Mouse (Mus musculus) large intestine, adult 2 months (tissue): ENCODE measurements around the gene Atp6ap1l. TPM values are rescaled to one million over a fixed set of nuclear protein-coding genes. Genes with fewer than 3 reads are reported as not detected.
"Not testable (repeated sequence)": the region's sequence is repeated elsewhere in the genome, so short reads cannot be mapped to it uniquely, and the experiment has no call there.

Experiments
- DNase-seq: peaks from one replicate; pipeline ENCODE4 v3.0.0-alpha.2; 2012; ENCODE audit warnings: low read depth, low spot score
- WGBS: fragments of 180-500 bp; shearing (Covaris S2); methylation state at CpG from one replicate; pipeline ENCODE4 v1.1.7; 2018; 5-methylcytosine and 5-hydroxymethylcytosine counted together
- polyA plus RNA-seq: library from polyadenylated mRNA; depleted of rRNA; stranded (reverse); fragments of >200 nt; gene quantifications from 2 replicates; pipeline ENCODE4 v1.2.3, GENCODE M21; 2012; rRNA removed

Gene Atp6ap1l
- not detected in 2 replicates for polyA plus RNA-seq

DNA sequence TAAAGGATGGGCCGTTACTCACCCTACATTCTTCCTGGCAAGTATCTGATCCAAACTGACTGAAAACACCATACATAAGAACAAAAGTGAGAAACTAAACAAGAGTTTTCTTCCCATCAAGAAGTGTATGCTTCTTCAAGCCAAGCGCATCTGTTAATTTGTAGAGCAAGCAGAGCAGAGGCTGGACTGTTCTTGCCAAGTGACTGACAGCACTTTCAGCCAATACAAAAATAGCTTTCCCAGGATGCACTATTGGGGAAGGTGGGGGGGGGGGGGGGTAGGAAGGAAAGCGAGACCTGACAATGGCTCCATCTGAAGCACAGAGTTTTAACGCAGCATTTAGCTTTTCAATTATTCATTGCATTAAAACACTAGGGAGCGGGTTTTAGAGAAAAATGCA is at the start of gene Atp6ap1l:
Atp6ap1l (minus strand) TSS at position 180 of the 400 bp plus-strand sequence.
- 92% methylated on average over 5 of the region's 5 CpGs for WGBS
- no peak for DNase-seq

DNA sequence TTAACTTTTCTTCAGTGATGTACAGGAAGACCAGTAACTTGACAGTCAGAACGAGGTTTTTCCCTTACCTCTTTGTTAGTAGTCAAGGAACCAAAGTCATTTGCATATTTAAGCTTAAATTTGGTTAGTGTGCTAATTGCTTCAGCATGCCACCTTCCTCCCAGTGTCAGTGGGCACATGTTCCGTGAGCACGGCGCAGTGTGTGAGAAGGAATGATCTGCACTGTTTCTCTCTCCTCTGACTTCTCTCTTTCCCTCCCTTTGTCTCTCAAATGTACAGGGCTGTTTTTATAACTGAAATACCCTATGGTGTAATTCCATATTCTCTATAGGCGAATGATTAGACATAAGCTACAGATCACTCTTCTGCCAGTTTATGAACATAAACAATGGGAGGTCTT is 34.4 kb upstream of the Atp6ap1l start:
- DNase-seq, result no peak
- 89% methylated on average over 5 of the region's 5 CpGs for WGBS

DNA sequence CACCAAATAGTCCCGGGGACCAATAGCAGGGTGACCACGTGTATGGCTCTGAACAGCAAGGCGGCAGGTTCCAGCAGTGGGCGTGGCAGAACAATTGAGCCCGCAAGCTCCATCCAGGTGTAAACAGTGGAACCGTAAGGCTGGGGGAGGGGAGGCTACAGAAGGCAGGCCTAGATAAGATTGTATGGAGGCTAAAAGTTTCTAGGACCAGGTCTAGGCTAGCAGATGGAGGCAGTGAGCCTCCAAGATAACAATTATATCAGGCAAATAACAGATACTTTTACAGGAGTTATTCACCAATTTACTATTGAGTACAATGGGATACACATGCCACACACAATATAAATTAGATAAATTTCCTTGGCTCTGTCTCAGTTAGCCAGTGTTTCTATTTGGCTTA is 34.0 kb upstream of the Atp6ap1l start:
- WGBS, result 56% methylated on average over 6 of the region's 6 CpGs
- DNase-seq, result no peak

DNA sequence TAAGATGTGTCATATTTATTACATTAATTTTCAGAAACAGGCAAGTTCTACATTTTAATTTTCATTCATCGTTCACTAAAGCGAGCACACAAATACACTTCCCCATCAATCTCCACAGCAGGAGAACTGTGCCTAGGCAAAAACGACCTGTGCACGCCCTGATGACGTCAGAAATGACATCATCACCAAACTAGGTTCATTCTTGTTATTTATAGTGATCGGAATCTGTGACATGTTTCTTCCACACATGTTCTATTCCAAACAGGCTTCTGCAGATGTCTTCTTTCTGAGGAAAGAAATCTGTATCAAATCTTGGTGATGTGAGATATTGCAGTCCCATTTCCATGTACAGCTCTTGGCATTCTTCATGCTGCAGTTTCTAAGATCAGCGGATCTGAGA is 30.7 kb upstream of the Atp6ap1l start:
- WGBS, result 83% methylated on average over 7 of the region's 7 CpGs

DNA sequence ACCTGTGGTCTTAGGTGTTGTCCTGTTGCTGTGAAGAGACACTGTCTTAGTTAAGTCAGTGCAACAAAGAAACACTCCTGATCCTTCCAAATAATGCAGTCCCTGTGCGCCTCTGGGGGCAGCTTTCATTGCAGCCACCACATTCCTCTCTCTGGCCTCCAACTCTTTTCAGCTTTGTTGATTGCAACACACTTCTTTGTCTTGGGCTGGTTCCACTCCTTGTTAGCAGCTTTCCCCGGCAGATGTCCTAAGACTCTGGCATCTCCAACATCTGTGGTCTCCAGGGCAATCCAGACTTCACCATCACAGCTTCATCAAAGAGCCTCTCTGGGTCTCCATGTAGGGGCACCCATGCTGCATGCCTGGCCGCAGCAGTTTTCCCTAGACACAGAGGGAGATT is 28.1 kb upstream of the Atp6ap1l start:
- WGBS, result 67% methylated on average over 3 of the region's 3 CpGs
- no peak for DNase-seq

More for the DNA sequence above, 30.7 kb upstream of the Atp6ap1l start:
- DNase-seq, result no peak

DNA sequence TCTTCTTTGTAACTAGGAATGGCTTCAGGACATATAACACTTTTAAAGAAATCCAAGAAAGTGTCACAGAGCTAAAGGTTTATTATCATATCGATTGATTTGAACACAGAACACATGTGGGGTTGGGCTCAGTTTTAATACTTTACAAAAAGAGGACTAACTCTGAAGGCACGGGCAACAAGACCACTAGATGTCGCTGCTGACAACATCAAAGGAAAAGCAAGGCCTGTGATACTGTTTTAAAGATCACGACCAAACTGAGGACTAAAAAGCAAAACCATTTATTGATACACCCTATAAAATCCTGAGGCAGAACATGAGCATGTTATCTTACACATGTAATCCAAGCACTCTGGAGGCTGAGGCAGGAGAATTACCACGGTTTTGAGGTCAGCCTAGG is 24.7 kb upstream of the Atp6ap1l start:
- WGBS, result 11% methylated on average over 5 of the region's 5 CpGs
- peak; percentile 39 for DNase-seq

DNA sequence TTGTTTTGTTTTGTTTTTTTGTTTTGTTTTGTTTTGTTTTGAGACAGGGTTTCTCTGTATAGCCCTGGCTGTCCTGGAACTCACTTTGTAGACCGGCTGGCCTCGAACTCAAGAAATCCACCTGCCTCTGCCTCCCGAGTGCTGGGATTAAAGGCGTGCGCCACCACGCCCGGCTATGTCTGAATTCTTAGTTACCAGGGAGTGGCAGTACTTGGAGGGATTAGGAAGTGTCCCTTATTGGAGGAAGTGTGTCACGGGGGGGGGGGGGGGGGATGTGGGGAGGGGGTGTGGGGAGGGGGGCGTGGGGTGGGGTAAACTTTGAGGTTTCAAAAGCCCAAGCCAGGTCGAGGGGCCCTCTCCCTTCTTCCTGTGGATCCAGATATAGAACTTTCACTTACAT is 23.1 kb upstream of the Atp6ap1l start:
- not testable (repeated sequence) for DNase-seq
- whole genome bisulfite sequencing, result 92% methylated on average over 9 of the region's 10 CpGs

DNA sequence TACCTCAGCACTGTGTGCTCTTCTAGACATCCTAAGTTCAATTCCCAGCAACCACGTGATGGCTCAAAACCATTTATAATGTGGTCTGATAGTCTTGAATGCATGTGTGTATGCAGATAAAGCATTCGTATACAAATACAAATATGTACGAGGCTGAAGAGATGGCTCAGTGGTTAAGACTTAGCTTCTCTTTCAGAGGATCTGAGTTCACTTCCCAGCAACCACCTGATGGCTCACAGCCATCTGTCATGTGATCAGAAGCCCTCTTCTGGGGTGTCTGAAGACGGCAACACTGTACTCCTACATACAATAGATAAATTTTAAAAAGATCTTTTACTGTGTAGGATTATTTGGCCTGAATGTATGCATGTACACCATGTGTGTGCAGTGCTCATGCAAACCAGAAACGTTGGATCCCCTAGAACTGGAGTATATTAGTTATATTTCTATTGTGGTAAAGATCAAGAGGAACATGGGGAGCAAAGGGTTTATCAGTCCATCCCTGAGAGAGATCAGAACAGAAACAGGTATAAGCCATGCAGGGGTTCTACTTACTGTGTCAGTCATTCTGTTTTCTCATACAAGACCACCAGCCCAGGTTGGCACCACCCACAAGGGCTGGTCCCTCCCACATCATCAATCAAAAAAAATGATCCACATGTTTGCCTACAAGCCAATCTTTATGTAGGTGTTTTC is 21.9 kb upstream of the Atp6ap1l start:
- no peak for DNase-seq
- 63% methylated on average over 5 of the region's 5 CpGs for WGBS

DNA sequence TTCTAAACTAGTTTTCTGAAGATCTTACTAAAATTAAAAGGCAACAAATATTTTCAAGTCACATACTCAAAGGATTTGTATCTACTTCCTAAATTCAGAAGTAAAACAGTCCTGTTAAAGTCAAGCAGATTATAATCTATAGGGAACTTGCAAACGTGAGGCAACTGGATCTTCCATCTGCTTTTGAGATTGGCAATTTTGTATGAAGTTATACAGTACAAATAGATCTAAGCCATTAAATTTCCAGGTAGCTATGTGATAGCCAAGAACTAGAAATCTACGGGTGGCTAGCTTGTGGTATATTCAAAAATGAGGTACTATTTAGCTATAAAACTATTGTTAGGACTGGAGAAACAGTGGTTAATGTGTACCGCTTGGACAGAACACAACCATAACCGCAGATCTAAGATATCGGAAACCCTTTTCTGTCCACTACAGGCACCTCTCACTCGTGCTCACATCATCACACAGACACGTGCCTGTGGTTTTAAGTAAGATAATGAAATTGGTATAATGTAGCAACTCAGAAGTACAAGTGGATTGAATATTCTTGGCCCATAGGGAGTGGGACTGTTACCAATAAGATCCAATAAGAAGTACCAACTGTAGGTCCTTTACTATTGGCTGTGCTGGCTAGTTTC is 21.1 kb upstream of the Atp6ap1l start:
- DNase-seq, result no peak
- WGBS, result 75% methylated on average over 7 of the region's 7 CpGs

DNA sequence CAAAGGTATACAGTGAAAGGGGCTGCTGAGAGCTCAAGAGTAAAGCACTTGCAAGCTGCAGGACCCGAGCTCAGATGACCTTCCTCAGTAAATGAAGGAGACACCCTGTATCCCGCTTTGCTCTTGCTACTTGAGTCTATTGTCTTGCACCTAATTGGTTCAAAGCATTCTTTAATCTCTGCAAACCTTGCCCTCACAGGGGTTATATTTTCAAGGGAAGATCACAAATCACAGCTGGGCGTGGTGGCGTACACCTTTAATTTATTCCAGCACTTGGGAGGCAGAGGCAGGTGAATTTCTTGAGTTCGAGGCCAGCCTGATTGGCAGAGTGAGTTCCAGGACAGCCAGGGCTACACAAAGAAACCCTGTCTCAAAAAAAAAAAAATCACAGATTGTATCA is 20.0 kb upstream of the Atp6ap1l start:
- no peak for DNase-seq
- WGBS, result 83% methylated on average over 5 of the region's 5 CpGs

DNA sequence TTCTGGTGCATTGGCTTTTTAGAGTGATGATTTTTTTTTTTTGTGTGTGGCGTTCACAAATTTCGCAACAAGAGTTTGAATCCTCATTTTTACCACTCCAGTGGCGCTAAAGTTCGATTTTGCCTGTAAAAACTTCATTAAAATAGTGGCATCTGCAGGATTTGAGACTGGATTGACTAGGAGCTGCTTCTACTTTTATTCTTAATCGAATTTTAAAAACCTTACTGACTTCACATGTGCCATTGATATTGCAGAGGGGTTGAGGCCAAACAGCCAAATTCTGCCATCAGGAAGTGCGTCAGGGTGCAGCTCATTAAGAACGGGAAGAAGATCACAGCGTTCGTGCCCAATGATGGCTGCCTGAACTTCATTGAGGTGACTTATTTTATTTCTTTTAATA is 18.9 kb upstream of the Atp6ap1l start:
- WGBS, result 40% methylated on average over 9 of the region's 9 CpGs
- no peak for DNase-seq

DNA sequence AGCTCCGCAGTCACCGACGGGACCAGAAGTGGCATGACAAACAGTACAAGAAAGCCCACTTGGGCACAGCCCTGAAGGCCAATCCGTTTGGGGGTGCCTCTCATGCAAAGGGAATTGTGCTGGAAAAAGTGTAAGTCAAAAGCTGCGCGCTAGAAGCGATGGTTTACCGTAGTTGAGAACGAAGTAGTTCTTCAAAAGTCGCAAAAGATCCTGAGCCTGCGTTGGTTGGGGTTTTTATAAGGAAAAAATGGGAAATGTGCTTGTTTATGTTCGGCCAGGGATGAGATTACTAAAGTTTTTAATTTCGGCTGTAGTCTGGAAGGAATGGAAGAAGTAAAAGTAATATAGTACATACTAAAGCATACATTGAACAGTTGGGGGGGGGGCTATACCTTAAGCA is 18.5 kb upstream of the Atp6ap1l start:
- not testable (repeated sequence) for DNase-seq

DNA sequence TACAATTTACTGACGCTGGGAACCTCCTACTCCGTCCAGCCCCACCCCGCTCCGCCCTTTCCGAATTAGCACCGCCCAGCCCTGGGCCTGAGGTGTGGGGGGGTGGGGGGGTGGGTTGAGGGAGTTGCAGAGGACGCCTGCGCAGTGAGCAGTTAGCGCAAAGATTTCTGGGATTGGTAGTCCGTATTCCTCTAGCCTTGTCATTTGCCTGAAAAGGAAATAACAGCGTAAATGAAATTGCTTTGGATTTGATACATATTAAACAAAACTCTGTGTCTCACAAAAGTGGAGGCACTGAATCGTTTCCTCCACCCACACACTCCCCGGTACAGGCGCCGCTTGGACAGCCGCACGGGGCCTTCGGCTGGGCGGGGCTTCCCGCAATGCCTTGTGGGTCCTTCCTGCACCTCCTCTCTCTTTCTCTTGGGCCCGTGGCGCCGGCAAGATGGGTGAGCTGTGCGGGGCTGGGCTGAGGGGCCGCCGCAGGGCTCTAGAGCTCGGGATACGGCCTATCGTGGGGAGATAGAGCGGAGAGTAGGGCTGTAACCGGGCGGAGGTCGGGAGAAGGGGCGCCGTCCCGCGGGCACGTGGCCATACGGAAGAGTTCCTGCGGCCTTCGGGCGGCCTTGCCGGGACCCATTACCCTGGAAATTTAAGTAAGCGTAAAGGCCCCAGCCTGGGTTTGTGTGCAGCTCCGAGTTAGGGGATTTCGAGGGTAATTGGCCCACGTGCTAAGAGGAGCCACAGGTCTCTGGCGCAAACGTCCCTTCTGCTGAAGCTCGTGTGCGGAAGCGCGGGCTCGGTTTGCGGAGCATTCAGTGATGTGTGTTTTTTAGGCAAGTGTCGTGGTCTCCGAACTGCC is 17.8 kb upstream of the Atp6ap1l start, which contains the start of gene Rps23:
Rps23 (plus strand) TSS at position 208 of the 862 bp plus-strand sequence.
- DNase-seq, result peak; percentile 76
- under 1% methylated on average over 57 of the region's 57 CpGs for WGBS

More for the DNA sequence above, 18.5 kb upstream of the Atp6ap1l start:
- WGBS, result 1% methylated on average over 13 of the region's 13 CpGs

DNA sequence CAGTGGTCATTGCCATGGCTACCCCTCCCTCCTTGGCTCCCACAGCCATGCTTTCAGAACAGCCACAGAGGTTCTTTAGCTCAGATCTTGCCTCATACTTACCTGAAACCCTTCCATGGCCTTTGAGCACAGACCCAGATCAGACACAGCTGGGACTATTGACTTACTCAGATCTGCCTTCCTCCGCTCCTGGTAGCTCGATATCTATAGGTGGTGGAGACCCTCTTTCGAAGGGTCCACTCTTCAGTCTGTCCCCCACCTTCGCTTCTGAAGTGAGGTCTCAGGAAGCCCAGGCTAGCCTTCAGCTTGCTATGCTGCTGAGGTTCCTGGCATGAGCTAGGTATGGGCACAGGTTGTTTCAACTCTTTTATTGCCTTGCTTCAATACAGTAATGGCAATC is 9.6 kb upstream of the Atp6ap1l start:
- 94% methylated on average over 4 of the region's 4 CpGs for WGBS
- no peak for DNase-seq

DNA sequence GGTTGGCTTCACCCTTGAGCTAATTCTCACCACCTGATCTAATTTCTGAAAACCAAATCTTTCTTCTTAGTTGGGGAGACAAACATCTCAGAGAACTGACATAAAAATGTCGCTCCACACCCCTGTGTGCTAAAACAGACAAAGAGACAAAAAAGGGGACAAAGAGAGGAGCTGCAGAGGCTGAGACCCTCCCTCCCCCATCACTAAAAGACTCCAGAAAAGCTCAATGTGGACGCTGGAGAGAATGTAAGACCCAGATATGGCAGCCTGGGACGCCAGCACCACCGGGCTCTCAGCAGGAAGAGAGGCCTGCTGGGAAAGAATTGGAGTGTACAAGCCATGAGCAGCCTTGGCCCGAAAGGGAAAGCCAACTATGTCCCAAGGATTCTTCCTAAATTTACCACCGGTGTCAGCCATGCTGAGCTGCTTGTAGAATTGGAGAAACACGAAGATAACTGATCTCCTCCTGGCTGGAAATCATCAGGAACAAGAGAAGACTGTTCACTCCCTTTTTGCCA is 8.6 kb upstream of the Atp6ap1l start:
- no peak for DNase-seq
- 70% methylated on average over 7 of the region's 7 CpGs for WGBS

DNA sequence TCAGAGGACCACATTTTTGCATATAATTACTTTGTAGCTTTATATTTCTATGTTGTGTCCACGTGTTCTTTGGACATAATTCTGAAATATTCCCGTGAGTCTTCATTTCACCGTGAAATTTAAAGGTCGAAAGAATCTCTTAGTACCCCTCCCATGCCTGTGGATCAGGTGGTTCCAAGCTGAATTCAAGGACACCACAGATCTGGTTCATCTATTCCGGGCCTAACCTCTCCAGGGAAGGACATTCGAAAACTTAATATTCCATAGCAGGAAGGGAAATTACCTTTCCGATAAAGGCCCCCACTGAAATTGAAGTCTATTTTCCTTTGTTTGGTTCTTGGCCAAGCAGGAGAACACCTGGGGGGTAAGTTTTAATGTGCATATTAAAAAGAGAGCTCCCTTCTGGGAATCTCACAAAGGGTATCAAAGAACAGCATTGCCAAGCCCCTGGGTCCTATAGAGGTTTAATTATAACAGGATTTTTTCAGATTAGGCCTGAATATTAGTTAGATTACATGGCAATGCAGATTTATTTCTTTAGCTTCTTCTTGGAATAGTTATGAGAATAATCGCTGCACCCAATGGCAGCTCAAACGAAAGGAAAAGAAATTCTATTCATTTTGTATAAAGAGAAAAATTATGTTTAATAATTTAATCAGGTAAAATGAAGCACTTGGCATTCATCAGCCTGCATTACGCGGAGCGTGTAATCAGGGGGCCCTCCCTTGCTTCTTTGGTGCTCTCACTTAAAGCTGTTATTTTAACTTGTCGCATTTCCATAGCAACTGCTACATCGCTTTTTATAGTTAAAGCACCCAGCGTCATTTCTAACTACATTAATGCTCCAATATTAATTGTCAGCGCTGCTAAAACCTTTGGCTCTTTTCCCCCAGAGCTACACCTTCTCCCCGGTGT is 7.9 kb upstream of the Atp6ap1l start:
- no peak for DNase-seq
- 82% methylated on average over 17 of the region's 17 CpGs for WGBS

DNA sequence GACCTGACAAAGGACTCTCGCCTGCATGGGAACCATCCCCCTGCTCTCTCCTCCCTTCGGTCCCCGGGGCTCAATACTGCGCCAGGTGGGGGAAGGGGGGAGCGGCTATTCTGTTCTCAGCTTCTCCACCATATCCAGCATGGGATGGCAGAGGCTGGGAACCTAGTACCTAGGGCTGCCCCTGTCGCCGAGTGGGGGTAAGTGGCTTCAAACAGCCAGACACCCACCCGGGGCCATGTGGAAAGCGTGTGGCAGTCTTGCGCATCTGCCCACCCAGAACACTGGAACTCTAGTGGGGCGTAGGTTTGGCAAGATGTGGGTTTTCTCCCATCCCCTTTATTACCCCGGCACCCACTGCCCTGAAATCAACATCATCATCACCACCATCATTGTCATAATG is 2.2 kb upstream of the Atp6ap1l start:
- no peak for DNase-seq
- 93% methylated on average over 12 of the region's 12 CpGs for WGBS

DNA sequence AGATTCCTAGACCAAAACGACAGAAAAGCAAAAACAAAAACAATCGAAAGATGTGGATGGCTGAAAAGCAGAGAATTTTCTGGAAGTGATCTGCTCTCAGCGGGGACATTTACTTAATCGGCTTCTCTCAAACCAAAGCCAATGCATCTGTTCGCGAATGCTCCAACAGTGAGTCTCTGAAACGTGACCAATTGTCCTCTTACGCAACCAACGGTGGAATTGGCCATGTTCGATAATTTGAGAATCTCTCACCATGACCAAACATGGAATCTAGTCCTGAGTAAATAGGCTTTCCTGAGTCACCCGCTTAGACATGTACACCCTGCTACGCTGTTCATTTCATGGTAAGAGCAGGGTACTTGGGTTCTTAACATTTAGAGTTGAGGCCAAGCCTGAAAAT is 8.3 kb downstream of the Atp6ap1l start:
- 85% methylated on average over 12 of the region's 12 CpGs for WGBS
- no peak for DNase-seq

DNA sequence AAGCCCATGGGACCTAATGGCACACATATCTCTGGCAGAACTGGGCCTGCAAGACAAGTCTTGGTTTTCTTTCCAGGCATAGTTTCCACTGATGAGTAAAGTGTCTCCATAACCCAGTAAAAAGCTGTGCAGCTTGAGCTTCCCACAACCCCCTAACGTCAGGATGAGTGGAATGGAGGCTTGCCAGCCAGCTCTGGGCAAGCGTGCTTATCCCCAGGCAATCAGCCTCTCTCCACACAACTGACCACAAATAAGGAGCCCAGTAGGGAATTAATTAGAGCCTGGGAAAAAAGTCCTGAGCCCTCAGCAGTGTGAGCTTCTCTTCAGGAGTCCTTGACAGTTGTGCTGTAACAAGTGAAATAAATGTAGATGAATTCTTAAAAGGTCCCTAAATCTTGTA is 9.1 kb downstream of the Atp6ap1l start:
- DNase-seq, result no peak
- 52% methylated on average over 2 of the region's 2 CpGs for WGBS
